Mouse (Mus musculus): ENCODE measurements around the gene Fam19a2. TPM values are rescaled to one million over a fixed set of nuclear protein-coding genes. Genes with fewer than 3 reads are reported as not detected.

Fam19a2 gene
- polyA plus RNA-seq, 1 experiment from 2014 or later = 3.7 TPM

DNA sequence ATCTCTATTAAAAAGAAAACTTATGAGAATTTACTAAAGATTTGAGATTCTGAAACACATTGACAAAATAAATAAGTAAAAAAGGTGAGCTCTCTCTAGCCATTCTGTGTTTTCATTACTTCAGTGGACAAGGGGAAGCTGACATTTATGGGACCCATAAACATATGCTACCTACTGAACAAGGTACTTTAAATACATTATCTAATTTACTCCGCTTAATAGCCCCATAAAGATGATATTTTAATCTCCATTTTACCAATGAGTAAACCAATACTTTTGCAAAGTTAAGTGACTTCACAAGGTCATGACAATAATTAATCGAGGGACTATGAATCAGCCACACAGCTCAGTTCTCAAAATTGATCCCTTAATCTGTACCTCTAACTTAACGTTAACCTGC lies 443.2 kb downstream of the Fam19a2 start:
- H3K4me1 ChIP-seq (replicated peaks) = no peaks in the 10 kb centered on the region
- H3K36me3 ChIP-seq = no peaks in the 10 kb centered on the region
- no peak overlapping the region for H3K4me3 ChIP-seq
- H3K9me3 ChIP-seq = no peaks in the 10 kb centered on the region
- WGBS = 95% methylated on average over 3 of the region's 3 CpGs
- H3K27me3 ChIP-seq (ENCODE audit: insufficient read depth, poor library complexity, severe bottlenecking) = no peaks in the 10 kb centered on the region
- no peak for DNase-seq (ENCODE audit: low spot score)
- no peak overlapping the region for H3K27ac ChIP-seq

DNA sequence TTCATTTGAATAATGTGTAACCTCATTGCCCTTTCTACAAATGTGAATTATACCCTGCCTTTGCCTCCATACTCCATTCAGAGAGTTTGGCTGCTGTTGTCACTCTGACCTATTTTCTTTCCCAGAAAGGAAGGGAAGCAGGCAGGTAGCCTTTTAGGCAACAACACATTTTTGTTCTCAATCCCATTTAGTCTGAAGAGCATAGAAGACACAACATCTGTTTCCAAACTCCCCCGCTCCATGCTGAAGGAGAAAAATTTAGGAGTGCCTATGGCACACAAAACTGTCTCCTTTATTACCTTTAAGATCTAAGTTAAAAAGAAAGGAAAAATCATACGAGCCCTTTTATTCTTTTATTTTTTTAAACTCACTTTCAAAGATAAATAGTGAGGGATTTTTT lies 446.9 kb downstream of the Fam19a2 start:
- Histone ChIP-seq H3K4me3 (no peak overlapping the region), H3K9me3 (no peaks in the 10 kb centered on the region), H3K27ac (no peak overlapping the region), H3K36me3 (no peaks in the 10 kb centered on the region), H3K4me1 (replicated peaks) (no peaks in the 10 kb centered on the region), H3K27me3 (ENCODE audit: insufficient read depth, poor library complexity, severe bottlenecking) (no peaks in the 10 kb centered on the region)
- 88% methylated on average over 2 of the region's 2 CpGs for WGBS
- no peak for DNase-seq (ENCODE audit: low spot score)

GRCm38 (mm10) chr10:123721952-123722460 lies 458.2 kb downstream of the Fam19a2 start:
- H3K27ac ChIP-seq = no peak overlapping the region
- H3K27me3 ChIP-seq (ENCODE audit: insufficient read depth, poor library complexity, severe bottlenecking) = no peaks in the 10 kb centered on the region
- no peak overlapping the region for H3K4me3 ChIP-seq
- H3K4me1 ChIP-seq (replicated peaks) = no peaks in the 10 kb centered on the region
- H3K36me3 ChIP-seq = no peaks in the 10 kb centered on the region
- H3K9me3 ChIP-seq = no peaks in the 10 kb centered on the region
- WGBS = 78% methylated on average over 2 of the region's 2 CpGs
- DNase-seq (ENCODE audit: low spot score) = no peak

GRCm38 (mm10) chr10:123723641-123724040 lies 459.8 kb downstream of the Fam19a2 start:
- Histone ChIP-seq H3K27ac (no peak overlapping the region), H3K27me3 (ENCODE audit: insufficient read depth, poor library complexity, severe bottlenecking) (no peaks in the 10 kb centered on the region), H3K4me1 (replicated peaks) (no peaks in the 10 kb centered on the region), H3K36me3 (no peaks in the 10 kb centered on the region), H3K9me3 (no peaks in the 10 kb centered on the region), H3K4me3 (no peak overlapping the region)
- no peak for DNase-seq (ENCODE audit: low spot score)

- 0 out of 2 replicates have a peak, but pooled peaks cover 6% of the 10 kb centered on the region for H3K4me1 ChIP-seq (replicated peaks)
- H3K27me3 ChIP-seq (ENCODE audit: insufficient read depth, poor library complexity, severe bottlenecking) = no peaks in the 10 kb centered on the region
- H3K4me3 ChIP-seq = no peak overlapping the region
- WGBS = 78% methylated on average over 1 of the region's 1 CpGs
- no peak for DNase-seq (ENCODE audit: low spot score)
- no peaks in the 10 kb centered on the region for H3K9me3 ChIP-seq
- H3K27ac ChIP-seq = no peak overlapping the region
- no peaks in the 10 kb centered on the region for H3K36me3 ChIP-seq
Observed at GRCm38 (mm10) chr10:123748317-123748716, 484.5 kb downstream of the Fam19a2 start.

GRCm38 (mm10) chr10:123751676-123752280 lies 488.0 kb downstream of the Fam19a2 start:
- no peaks in the 10 kb centered on the region for H3K27me3 ChIP-seq (ENCODE audit: insufficient read depth, poor library complexity, severe bottlenecking)
- H3K9me3 ChIP-seq = no peaks in the 10 kb centered on the region
- 61% methylated on average over 6 of the region's 6 CpGs for WGBS
- H3K36me3 ChIP-seq = no peaks in the 10 kb centered on the region
- H3K4me3 ChIP-seq = no peak overlapping the region
- H3K27ac ChIP-seq = no peak overlapping the region
- H3K4me1 ChIP-seq (replicated peaks) = 0 out of 2 replicates have a peak, but pooled peaks cover 6% of the 10 kb centered on the region
- DNase-seq (ENCODE audit: low spot score) = no peak

DNA sequence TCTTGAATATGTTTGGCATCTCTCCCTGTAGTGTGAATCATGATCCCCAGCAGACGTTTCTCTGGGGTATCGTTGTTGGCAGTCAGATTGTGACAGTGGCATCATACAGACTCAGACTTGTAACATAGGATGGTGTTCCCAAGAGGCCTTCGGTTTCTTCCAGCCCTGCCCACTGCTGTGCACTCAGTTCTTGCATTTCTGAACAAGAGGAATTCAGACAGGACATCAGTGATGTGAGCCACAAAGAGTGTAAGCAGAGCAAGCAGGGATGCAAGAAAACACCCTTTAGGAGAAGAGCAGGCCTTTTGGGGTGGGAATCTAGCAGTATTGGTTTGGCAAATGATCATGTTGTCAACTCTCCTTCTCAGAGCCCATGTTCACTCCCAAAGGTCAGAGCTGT lies 489.0 kb downstream of the Fam19a2 start:
- no peaks in the 10 kb centered on the region for H3K9me3 ChIP-seq
- no peak overlapping the region for H3K4me3 ChIP-seq
- WGBS = 81% methylated on average over 3 of the region's 3 CpGs
- DNase-seq (ENCODE audit: low spot score) = no peak
- H3K36me3 ChIP-seq = no peaks in the 10 kb centered on the region
- no peaks in the 10 kb centered on the region for H3K27me3 ChIP-seq (ENCODE audit: insufficient read depth, poor library complexity, severe bottlenecking)
- H3K27ac ChIP-seq = no peak overlapping the region
- H3K4me1 ChIP-seq (replicated peaks) = 0 out of 2 replicates have a peak, but pooled peaks cover 6% of the 10 kb centered on the region

DNA sequence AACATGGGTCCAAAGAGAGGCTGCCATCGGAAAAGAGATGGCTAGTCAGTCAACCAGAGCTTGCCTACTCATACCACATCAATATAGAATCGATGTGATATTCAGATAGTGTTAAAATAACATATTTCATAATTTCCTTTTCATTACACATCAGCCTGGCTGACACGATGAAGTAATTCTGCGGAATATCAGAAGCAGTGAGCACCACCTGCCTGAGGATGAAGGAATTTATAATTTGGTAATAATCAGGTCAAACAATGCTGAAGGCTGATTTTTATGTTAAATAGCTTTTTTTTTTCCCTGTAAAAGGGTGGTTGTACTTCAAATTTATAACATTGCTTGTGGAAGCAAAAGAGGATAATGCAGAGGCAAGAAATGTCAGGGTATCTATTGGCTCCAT lies 490.2 kb downstream of the Fam19a2 start:
- Histone ChIP-seq H3K27ac (no peak overlapping the region), H3K27me3 (ENCODE audit: insufficient read depth, poor library complexity, severe bottlenecking) (no peaks in the 10 kb centered on the region)
- WGBS = 91% methylated on average over 4 of the region's 4 CpGs

GRCm38 (mm10) chr10:123789374-123789773 lies 525.6 kb downstream of the Fam19a2 start:
- WGBS = 89% methylated on average over 2 of the region's 2 CpGs
- no peaks in the 10 kb centered on the region for H3K27me3 ChIP-seq (ENCODE audit: insufficient read depth, poor library complexity, severe bottlenecking)
- no peak for DNase-seq (ENCODE audit: low spot score)
- H3K4me3 ChIP-seq = no peak overlapping the region
- no peaks in the 10 kb centered on the region for H3K36me3 ChIP-seq
- no peak overlapping the region for H3K27ac ChIP-seq
- no peaks in the 10 kb centered on the region for H3K4me1 ChIP-seq (replicated peaks)
- no peaks in the 10 kb centered on the region for H3K9me3 ChIP-seq

More for the DNA sequence above, 490.2 kb downstream of the Fam19a2 start:
- Histone ChIP-seq H3K4me1 (replicated peaks) (0 out of 2 replicates have a peak, but pooled peaks cover 6% of the 10 kb centered on the region), H3K9me3 (no peaks in the 10 kb centered on the region), H3K36me3 (no peaks in the 10 kb centered on the region), H3K4me3 (no peak overlapping the region)
- DNase-seq (ENCODE audit: low spot score) = no peak

Other genes starting within 250 kb of the Fam19a2 start
- 20.8 and 24.8 TPM in 2 replicates for gene Mon2, start 187.5 kb upstream of the Fam19a2 start, polyA plus RNA-seq (2016; fragmentation: Nextera tagmentation; extraction: Ambion mirVana)
- gene Usp15, start 67.0 kb upstream of the Fam19a2 start, polyA plus RNA-seq (2016; fragmentation: Nextera tagmentation; extraction: Ambion mirVana) = 56.5 and 71.5 TPM in 2 replicates